Mouse (Mus musculus) liver, embryonic 12.5 days (tissue): Measurements from ENCODE around the gene Smad3. TPM values are rescaled to one million over a fixed set of nuclear protein-coding genes. Genes with fewer than 3 reads are reported as not detected.

ENCODE experiments used
- ATAC-seq: fragments of 200-750 bp; cut with Nextera tagmentation; 2 replicates; pipeline ENCODE4 v1.8.0; 2017; ENCODE audit warnings: moderate number of reproducible peaks, mild to moderate bottlenecking, moderate library complexity
- H3K27ac ChIP-seq: fragments of 300-500 bp; sonication (generic); 2 replicates; pipeline ENCODE4 v1.5.1; 2016; ENCODE audit warnings: mild to moderate bottlenecking
- H3K27me3 ChIP-seq: fragments of 300-500 bp; sonication (generic); replicated peaks from 2 replicates; pipeline ENCODE4 v1.6.1; 2016; ENCODE audit warnings: mild to moderate bottlenecking, moderate library complexity
- H3K36me3 ChIP-seq: fragments of 300-500 bp; sonication (generic); 2 replicates; pipeline ENCODE4 v1.6.1; 2016; ENCODE audit warnings: mild to moderate bottlenecking, moderate library complexity
- H3K4me1 ChIP-seq: fragments of 300-500 bp; sonication (generic); 2 replicates; pipeline ENCODE4 v1.6.1; 2016
- H3K4me2 ChIP-seq: fragments of 300-500 bp; sonication (generic); 2 replicates; pipeline ENCODE4 v1.6.1; 2016; ENCODE audit warnings: mild to moderate bottlenecking, moderate library complexity
- H3K4me3 ChIP-seq: fragments of 300-500 bp; sonication (generic); 2 replicates; pipeline ENCODE4 v1.5.1; 2016; ENCODE audit warnings: mild to moderate bottlenecking, moderate library complexity
- H3K9ac ChIP-seq: fragments of 300-500 bp; sonication (generic); 2 replicates; pipeline ENCODE4 v1.6.1; 2016; ENCODE audit warnings: mild to moderate bottlenecking, moderate library complexity
- H3K9me3 ChIP-seq: fragments of 300-500 bp; sonication (generic); replicated peaks from 2 replicates; pipeline ENCODE4 v1.6.1; 2016; ENCODE audit warnings: mild to moderate bottlenecking, moderate library complexity
- WGBS: fragments of 180-500 bp; shearing (Covaris S2); methylation state at CpG from one replicate; pipeline ENCODE4 v1.1.7; 2016; ENCODE audit not compliant: insufficient replicate concordance; 5-methylcytosine and 5-hydroxymethylcytosine counted together
- polyA plus RNA-seq: library from polyadenylated mRNA; unstranded; fragments of >200 nt; fragmentation: Nextera tagmentation; extraction: Ambion mirVana; gene quantifications from 2 replicates; pipeline ENCODE4 v1.2.1, GENCODE M21; 2016

Gene Smad3
- polyA plus RNA-seq, 1 experiment from 2014 or later, result 7.2 TPM

DNA sequence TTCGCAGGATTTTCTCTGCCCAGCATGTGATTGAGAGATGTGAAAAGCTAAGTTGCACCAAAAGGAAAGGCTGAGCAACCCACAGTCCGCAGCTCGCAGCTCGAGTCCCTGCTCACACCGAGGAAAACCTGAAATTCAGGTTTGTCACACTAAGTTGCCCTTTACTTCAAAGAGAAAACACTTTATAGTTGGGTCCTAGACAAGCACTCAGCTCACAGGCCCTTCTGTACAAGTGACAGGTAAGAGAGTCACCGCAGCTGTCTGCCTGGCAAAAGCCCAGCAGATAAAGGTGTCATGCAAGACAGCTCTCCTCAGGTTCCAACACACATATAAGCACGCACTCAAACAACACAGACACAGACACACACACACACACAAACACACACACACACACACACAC is 5.2 kb downstream of the Smad3 start:
- Histone ChIP-seq H3K27me3 (no peaks in the 10 kb centered on the region), H3K9ac (no peak overlapping the region), H3K4me3 (no peak overlapping the region), H3K4me1 (peaks cover 84% of the 10 kb centered on the region), H3K36me3 (no peaks in the 10 kb centered on the region), H3K4me2 (no peak overlapping the region), H3K9me3 (no peaks in the 10 kb centered on the region), H3K27ac (no peak overlapping the region)
- no peak for ATAC-seq
- WGBS, result 69% methylated on average over 7 of the region's 7 CpGs

GRCm38 (mm10) chr9:63751325-63751724 is 6.5 kb downstream of the Smad3 start:
- Histone ChIP-seq H3K27me3 (no peaks in the 10 kb centered on the region), H3K4me2 (no peak overlapping the region), H3K9ac (no peak overlapping the region), H3K36me3 (no peaks in the 10 kb centered on the region), H3K27ac (no peak overlapping the region), H3K9me3 (no peaks in the 10 kb centered on the region), H3K4me3 (no peak overlapping the region), H3K4me1 (peaks cover 89% of the 10 kb centered on the region)
- 66% methylated on average over 4 of the region's 4 CpGs for WGBS
- no peak for ATAC-seq

DNA sequence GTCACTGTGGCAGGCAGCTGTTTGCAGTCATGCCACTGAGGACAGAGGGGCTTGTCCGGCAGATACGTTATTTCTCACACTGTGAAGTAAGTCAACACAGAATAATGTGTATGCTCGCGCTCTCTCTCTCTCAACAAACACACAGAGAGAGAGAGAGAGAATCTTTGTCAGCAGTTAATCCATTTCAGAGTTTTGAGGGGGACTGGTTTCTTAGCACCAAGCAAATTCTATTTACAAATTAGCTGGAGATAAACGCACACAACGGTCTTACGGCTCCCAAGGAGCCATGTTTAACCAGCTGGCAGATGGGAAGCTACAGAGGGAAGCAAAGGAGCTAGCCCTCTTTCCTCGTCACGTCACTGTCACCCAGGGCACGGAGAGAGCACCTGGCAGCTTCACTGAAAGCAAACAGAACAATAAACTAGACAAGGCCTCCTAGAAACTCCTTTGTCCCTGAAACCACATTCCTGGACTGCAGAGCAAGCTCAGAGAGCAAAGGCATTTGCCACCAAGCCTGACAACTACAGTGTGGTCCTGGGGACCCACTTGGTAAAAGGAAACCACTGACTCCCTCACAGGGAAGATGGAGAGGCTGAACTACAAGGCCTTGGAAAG is 7.3 kb downstream of the Smad3 start:
- no peak overlapping the region for H3K9ac ChIP-seq
- ATAC-seq, result no peak
- H3K4me2 ChIP-seq, result no peak overlapping the region; the same call in 1 of the 2 replicates

GRCm38 (mm10) chr9:63749296-63749915 is 8.4 kb downstream of the Smad3 start:
- Histone ChIP-seq H3K4me2 (peak overlapping the region; percentile 4), H3K9me3 (no peaks in the 10 kb centered on the region), H3K4me3 (no peak overlapping the region), H3K27ac (peak overlapping the region; percentile 11; the same call in 1 of the 2 replicates), H3K9ac (no peak overlapping the region), H3K27me3 (no peaks in the 10 kb centered on the region), H3K4me1 (peaks cover 89% of the 10 kb centered on the region), H3K36me3 (no peaks in the 10 kb centered on the region)
- no peak for ATAC-seq
- WGBS, result 27% methylated on average over 15 of the region's 15 CpGs

More for the DNA sequence above, 7.3 kb downstream of the Smad3 start:
- WGBS, result 59% methylated on average over 10 of the region's 10 CpGs
- H3K27me3 ChIP-seq, result no peaks in the 10 kb centered on the region
- H3K4me1 ChIP-seq, result peaks cover 89% of the 10 kb centered on the region
- H3K36me3 ChIP-seq, result no peaks in the 10 kb centered on the region
- H3K9me3 ChIP-seq, result no peaks in the 10 kb centered on the region
- no peak overlapping the region for H3K4me3 ChIP-seq
- no peak overlapping the region for H3K27ac ChIP-seq

DNA sequence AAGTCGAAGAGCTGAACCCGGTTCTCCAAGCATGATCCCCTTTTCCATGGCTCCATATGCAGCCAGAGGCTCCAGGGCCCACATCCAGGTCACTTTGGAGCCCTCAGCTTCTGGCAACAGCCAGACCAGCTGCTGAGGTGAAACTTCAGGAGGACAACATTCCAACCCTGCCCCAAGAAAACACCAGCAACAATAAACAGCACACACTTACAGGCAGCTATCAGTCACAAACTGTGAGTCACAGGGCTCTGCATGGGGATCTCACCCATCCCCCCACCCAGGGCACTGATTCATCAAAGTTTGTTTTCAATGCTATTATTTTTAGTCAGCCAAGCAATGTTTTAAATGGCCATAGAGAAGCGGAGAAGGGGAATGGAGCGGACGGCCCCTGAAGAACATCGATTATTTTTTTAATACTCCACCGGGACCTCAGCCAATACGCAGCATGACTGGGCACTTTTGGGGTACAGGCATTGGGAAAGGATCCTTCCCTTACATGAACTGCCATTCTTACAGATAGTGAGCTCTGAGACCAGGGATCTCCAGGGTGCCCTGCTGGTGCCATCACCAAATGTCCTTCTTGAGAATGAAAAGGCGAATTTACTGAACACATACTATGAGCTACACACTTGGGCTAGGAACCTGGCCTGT is 10.0 kb downstream of the Smad3 start:
- H3K4me2 ChIP-seq, result no peak overlapping the region
- H3K36me3 ChIP-seq, result no peaks in the 10 kb centered on the region
- WGBS, result 85% methylated on average over 9 of the region's 9 CpGs
- H3K27me3 ChIP-seq, result no peaks in the 10 kb centered on the region
- no peak for ATAC-seq
- no peak overlapping the region for H3K4me3 ChIP-seq
- no peak overlapping the region for H3K9ac ChIP-seq
- H3K27ac ChIP-seq, result no peak overlapping the region
- peaks cover 90% of the 10 kb centered on the region for H3K4me1 ChIP-seq
- H3K9me3 ChIP-seq, result no peaks in the 10 kb centered on the region

GRCm38 (mm10) chr9:63746980-63747379 is 10.8 kb downstream of the Smad3 start:
- Histone ChIP-seq H3K4me1 (peaks cover 95% of the 10 kb centered on the region), H3K27me3 (no peaks in the 10 kb centered on the region), H3K4me3 (no peak overlapping the region), H3K36me3 (no peaks in the 10 kb centered on the region), H3K4me2 (no peak overlapping the region), H3K9ac (no peak overlapping the region), H3K27ac (no peak overlapping the region), H3K9me3 (no peaks in the 10 kb centered on the region)
- no peak for ATAC-seq
- 72% methylated on average over 3 of the region's 3 CpGs for WGBS

GRCm38 (mm10) chr9:63745821-63746632 is 11.8 kb downstream of the Smad3 start:
- H3K36me3 ChIP-seq, result no peaks in the 10 kb centered on the region
- H3K27me3 ChIP-seq, result no peaks in the 10 kb centered on the region
- peak overlapping the region; percentile 50 for H3K27ac ChIP-seq
- peaks cover 99% of the 10 kb centered on the region for H3K4me1 ChIP-seq
- H3K4me3 ChIP-seq, result no peak overlapping the region
- no peaks in the 10 kb centered on the region for H3K9me3 ChIP-seq
- peak overlapping the region; percentile 30 for H3K4me2 ChIP-seq
- ATAC-seq, result peak; percentile 79
- no peak overlapping the region for H3K9ac ChIP-seq
- 54% methylated on average over 19 of the region's 19 CpGs for WGBS

GRCm38 (mm10) chr9:63744595-63744994 is 13.2 kb downstream of the Smad3 start:
- Histone ChIP-seq H3K4me2 (peak overlapping the region; percentile 7), H3K9ac (no peak overlapping the region), H3K27ac (peak overlapping the region; percentile 66; the same call in 1 of the 2 replicates), H3K4me1 (peaks cover 94% of the 10 kb centered on the region), H3K4me3 (no peak overlapping the region), H3K9me3 (no peaks in the 10 kb centered on the region), H3K36me3 (peaks cover 6% of the 10 kb centered on the region; the same call in 1 of the 2 replicates), H3K27me3 (no peaks in the 10 kb centered on the region)
- peak; percentile 70 for ATAC-seq
- WGBS, result 55% methylated on average over 5 of the region's 5 CpGs

DNA sequence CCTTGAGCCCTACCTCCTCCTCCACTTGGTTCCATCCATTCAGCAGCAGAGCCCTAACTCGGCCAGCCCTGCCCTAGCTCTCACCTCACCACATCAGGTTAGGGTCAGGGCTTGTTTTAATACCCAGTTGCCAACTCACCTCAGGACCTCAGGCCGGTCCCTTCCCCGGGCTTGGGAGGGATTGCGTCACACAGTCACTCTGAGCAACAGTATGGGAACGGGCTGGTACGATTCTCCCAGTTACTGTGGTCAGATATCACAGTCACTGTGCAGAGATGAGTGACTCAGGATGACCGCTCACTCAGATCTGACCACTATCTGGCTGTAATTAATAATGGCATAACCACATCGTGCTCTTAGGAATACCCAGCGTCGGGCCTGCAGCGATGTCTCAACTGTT is 14.0 kb downstream of the Smad3 start:
- H3K36me3 ChIP-seq, result peaks cover 9% of the 10 kb centered on the region; the same call in 1 of the 2 replicates
- no peak overlapping the region for H3K4me3 ChIP-seq
- no peak overlapping the region for H3K27ac ChIP-seq
- H3K9me3 ChIP-seq, result no peaks in the 10 kb centered on the region
- peaks cover 94% of the 10 kb centered on the region for H3K4me1 ChIP-seq
- no peaks in the 10 kb centered on the region for H3K27me3 ChIP-seq
- ATAC-seq, result no peak
- H3K4me2 ChIP-seq, result no peak overlapping the region
- 55% methylated on average over 11 of the region's 11 CpGs for WGBS
- H3K9ac ChIP-seq, result no peak overlapping the region

DNA sequence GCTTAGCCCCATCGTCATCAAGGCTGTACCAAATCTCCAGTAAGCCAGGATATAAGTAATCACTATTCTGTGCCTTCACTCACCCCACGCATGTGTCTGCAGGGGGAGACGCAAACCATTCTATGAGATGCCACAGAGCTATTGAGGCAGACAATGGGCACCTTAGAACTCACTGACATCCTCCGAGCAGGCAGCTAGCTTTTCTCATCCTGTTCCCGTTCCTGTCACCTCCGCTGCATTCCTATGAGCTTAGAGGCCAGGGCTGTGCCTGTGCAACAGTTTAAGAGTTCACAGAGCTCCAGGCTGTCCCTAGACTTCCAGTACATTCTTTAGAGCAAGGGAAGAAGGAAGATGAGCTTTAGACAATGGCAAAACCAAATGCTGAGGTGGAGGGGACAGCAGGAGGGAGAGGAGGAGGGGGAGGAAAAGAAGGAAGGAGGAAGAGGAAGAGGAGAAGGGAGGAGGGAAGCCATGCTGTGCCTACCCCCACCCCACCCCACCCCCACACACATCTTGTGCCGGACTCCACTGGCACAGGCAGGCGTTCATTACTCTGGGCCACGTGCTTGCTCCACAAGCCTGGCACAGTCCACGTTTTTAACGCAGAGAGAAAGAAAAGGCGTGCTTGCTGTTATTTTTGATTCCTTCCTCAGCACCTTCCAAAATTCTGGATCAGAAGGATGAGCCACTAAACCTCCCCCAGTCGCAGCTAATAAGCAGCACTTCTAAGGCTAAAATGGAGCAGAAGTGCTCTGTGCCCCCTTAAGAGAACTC is 14.7 kb downstream of the Smad3 start:
- Histone ChIP-seq H3K27me3 (no peaks in the 10 kb centered on the region), H3K4me2 (no peak overlapping the region), H3K4me1 (peaks cover 94% of the 10 kb centered on the region), H3K4me3 (no peak overlapping the region), H3K9me3 (no peaks in the 10 kb centered on the region), H3K27ac (no peak overlapping the region), H3K9ac (no peak overlapping the region), H3K36me3 (peaks cover 9% of the 10 kb centered on the region; the same call in 1 of the 2 replicates)
- 63% methylated on average over 13 of the region's 13 CpGs for WGBS
- no peak for ATAC-seq

DNA sequence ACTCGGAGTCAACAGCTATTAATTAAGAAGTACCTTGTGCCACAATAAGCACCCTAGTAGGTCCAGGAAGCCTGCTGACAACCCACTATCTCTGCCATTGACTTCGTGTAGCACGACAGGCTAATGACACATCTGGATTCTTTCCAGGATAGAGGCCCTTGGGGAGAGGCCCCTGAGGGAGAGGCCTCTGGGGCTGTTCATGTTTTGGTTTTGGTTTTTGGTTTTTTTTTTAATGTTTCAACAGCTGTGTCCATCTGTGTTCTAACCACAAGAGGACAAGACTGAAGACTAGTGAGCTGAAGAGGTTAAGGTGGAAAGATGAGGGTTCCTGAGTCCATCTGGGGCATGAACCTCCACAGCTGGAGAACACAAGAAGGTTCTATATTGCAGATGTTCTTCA is 15.5 kb downstream of the Smad3 start:
- no peak overlapping the region for H3K4me3 ChIP-seq
- no peaks in the 10 kb centered on the region for H3K9me3 ChIP-seq
- peak overlapping the region; percentile 14 for H3K4me2 ChIP-seq
- H3K27me3 ChIP-seq, result no peaks in the 10 kb centered on the region
- H3K4me1 ChIP-seq, result peaks cover 94% of the 10 kb centered on the region
- H3K27ac ChIP-seq, result no peak overlapping the region
- H3K9ac ChIP-seq, result no peak overlapping the region
- WGBS, result 15% methylated on average over 3 of the region's 3 CpGs
- no peak for ATAC-seq
- H3K36me3 ChIP-seq, result peaks cover 9% of the 10 kb centered on the region; the same call in 1 of the 2 replicates
